Mouse (Mus musculus) testis, adult 2 months (tissue): Measurements from ENCODE around the gene Tmsb10. TPM values are rescaled to one million over a fixed set of nuclear protein-coding genes. Genes with fewer than 3 reads are reported as not detected.

Source experiments
- H3K27ac ChIP-seq: fragments of 200-500 bp; 2 replicates; pipeline ENCODE4 v1.5.1; 2012; ENCODE audit warnings: low read depth, low read length; ENCODE audit not compliant: control insufficient read depth, insufficient read depth
- H3K27me3 ChIP-seq: fragments of 200-500 bp; 2 replicates; pipeline ENCODE4 v1.6.1; 2012; ENCODE audit warnings: mild to moderate bottlenecking, low read length, moderate library complexity; ENCODE audit not compliant: control insufficient read depth, insufficient read depth
- H3K36me3 ChIP-seq: fragments of 200-500 bp; 2 replicates; pipeline ENCODE4 v1.6.1; 2012; ENCODE audit warnings: mild to moderate bottlenecking, low read length; ENCODE audit not compliant: control insufficient read depth, insufficient read depth
- H3K4me1 ChIP-seq: fragments of 200-500 bp; 2 replicates; pipeline ENCODE4 v1.6.1; 2012; ENCODE audit warnings: low read length; ENCODE audit not compliant: control insufficient read depth, insufficient read depth
- H3K4me3 ChIP-seq: fragments of 200-500 bp; 2 replicates; pipeline ENCODE4 v1.5.1; 2012; ENCODE audit warnings: low read depth, mild to moderate bottlenecking, low read length, moderate library complexity, mixed read lengths; ENCODE audit not compliant: control insufficient read depth
- CTCF ChIP-seq: fragments of 200-500 bp; IDR thresholded peaks from 2 replicates; pipeline ENCODE4 v1.5.1; 2012; ENCODE audit warnings: low read depth, mild to moderate bottlenecking, inconsistent platforms, low read length, moderate library complexity; ENCODE audit not compliant: control insufficient read depth, insufficient read depth, insufficient replicate concordance
- POLR2A ChIP-seq: fragments of 200-500 bp; IDR thresholded peaks from 2 replicates; pipeline ENCODE4 v1.6.1; 2012; ENCODE audit warnings: low read depth, mild to moderate bottlenecking, inconsistent platforms, low read length, moderate library complexity; ENCODE audit not compliant: control insufficient read depth
- polyA plus RNA-seq: library from polyadenylated mRNA; depleted of rRNA; stranded (reverse); fragments of >200 nt; gene quantifications from 2 replicates; pipeline ENCODE4 v1.2.3, GENCODE M21; 2012

Gene Tmsb10
- polyA plus RNA-seq, 1 experiment = 1,023 TPM

DNA sequence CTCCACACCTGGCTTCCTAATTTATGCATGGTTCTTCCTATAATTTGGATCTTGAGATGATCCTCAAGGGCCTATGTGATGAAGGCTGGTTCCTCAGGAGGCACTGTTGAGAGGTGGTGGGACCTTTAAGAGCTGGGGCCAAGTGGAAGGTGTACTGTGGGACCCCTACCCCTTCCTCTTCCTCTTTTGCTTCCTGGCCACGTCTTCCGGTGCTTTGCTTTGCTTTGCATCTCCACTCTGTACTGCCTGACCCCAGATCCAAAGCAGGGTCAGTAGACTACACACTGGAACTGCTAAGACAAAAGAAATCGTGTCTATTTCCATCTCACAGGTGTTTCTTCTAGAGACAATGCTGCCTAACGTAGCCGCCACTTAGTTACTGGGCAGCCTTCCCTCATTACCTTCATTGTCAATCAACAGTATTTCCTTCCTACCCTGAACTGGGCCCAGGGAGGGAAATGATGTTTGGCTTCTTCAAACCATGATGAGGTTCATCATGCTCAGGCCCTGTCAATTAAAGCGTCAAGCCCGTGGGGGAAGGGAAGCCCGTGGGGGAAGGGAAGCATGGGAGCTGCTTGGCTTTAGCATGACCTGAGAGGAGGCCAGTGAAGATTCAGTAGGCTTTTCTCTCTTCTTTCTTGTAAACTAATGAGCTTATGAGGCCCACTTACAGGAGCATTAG is 2.9 kb downstream of the Tmsb10 start:
- no peaks in the 10 kb centered on the region for H3K27me3 ChIP-seq
- 0 out of 2 replicates have a peak overlapping the region, but pooled peaks have one; percentile 5 for H3K27ac ChIP-seq
- no peaks in the 10 kb centered on the region for H3K36me3 ChIP-seq
- H3K4me1 ChIP-seq = peaks cover 15% of the 10 kb centered on the region
- TF ChIP-seq POLR2A (no peak), CTCF (no peak)
- H3K4me3 ChIP-seq = no peak overlapping the region

GRCm38 (mm10) chr6:72954786-72955185 is 3.8 kb downstream of the Tmsb10 start:
- no peak overlapping the region for H3K27ac ChIP-seq
- H3K36me3 ChIP-seq = no peaks in the 10 kb centered on the region
- peaks cover 15% of the 10 kb centered on the region for H3K4me1 ChIP-seq
- H3K4me3 ChIP-seq = no peak overlapping the region
- H3K27me3 ChIP-seq = no peaks in the 10 kb centered on the region
- TF ChIP-seq CTCF (no peak), POLR2A (no peak)

- Histone ChIP-seq H3K4me3 (no peak overlapping the region), H3K4me1 (peaks cover 8% of the 10 kb centered on the region), H3K27me3 (no peaks in the 10 kb centered on the region), H3K36me3 (no peaks in the 10 kb centered on the region), H3K27ac (no peak overlapping the region)
- TF ChIP-seq CTCF (no peak), POLR2A (no peak)
These were observed 5.6 kb downstream of the Tmsb10 start for GRCm38 (mm10) chr6:72952967-72953366.

- TF ChIP-seq POLR2A (no peak), CTCF (no peak)
- Histone ChIP-seq H3K27ac (no peak overlapping the region), H3K4me1 (peaks cover 8% of the 10 kb centered on the region), H3K4me3 (no peak overlapping the region), H3K36me3 (no peaks in the 10 kb centered on the region), H3K27me3 (no peaks in the 10 kb centered on the region)
These were observed 6.3 kb downstream of the Tmsb10 start for GRCm38 (mm10) chr6:72952221-72952620.

DNA sequence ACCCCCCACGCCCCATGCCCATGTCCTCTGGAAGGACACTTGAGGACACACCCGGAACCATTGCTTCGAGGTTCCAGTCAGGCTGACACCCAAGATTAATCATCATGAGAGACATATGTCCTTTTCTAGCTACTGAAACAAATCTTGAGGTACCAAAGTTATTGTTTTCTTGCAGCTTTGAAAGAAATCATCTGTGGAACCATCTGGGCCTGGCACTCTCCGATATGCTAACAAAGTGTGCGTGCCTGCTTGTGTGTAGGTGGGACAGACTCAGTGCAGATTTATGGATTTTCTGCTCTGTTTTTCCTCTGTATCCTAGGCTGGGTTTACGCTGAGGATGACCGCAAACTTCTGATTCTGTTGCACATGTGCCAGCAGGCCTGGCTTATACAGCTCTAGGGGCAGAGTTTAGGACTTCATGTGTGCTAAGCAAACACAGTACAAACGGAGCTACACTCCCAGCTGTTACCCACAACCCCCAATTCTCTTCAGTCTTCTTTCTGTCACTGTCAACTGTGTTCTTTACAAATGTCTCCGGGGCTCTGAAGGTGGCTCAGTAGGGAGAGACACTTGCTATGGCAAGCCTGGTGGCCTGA is 9.3 kb downstream of the Tmsb10 start:
- no peak overlapping the region for H3K27ac ChIP-seq
- H3K36me3 ChIP-seq = no peaks in the 10 kb centered on the region
- TF ChIP-seq CTCF = no peak
- no peak for TF ChIP-seq POLR2A
- H3K27me3 ChIP-seq = no peaks in the 10 kb centered on the region
- no peak overlapping the region for H3K4me3 ChIP-seq
- no peaks in the 10 kb centered on the region for H3K4me1 ChIP-seq

GRCm38 (mm10) chr6:72948392-72948791 is 10.2 kb downstream of the Tmsb10 start:
- TF ChIP-seq POLR2A = no peak
- no peaks in the 10 kb centered on the region for H3K4me1 ChIP-seq

DNA sequence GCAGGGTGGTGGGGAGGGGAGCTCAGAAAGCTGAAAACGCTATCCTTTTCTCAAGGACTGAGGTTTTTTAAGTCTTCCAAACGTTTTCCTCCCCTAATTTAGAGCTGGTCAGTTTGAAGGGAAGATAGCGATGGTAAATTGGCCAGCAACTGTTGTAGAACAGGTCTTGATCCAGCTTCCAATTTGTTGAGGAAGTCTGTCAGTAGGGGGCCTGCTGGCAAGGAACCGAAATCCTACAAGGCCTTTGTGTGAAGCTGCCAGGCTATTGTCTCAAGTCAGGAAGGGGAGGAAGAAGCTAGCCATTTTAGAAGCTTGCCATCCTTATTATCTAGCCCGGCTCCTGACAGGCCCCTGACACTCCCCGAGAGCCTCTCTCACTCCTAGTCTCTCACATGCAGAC is 10.6 kb downstream of the Tmsb10 start:
- Histone ChIP-seq H3K4me1 (no peaks in the 10 kb centered on the region), H3K4me3 (no peak overlapping the region), H3K27ac (no peak overlapping the region), H3K36me3 (no peaks in the 10 kb centered on the region), H3K27me3 (no peaks in the 10 kb centered on the region)
- TF ChIP-seq POLR2A (no peak), CTCF (no peak)

More at GRCm38 (mm10) chr6:72948392-72948791, 10.2 kb downstream of the Tmsb10 start:
- H3K4me3 ChIP-seq = no peak overlapping the region
- no peak overlapping the region for H3K27ac ChIP-seq
- no peaks in the 10 kb centered on the region for H3K36me3 ChIP-seq
- H3K27me3 ChIP-seq = no peaks in the 10 kb centered on the region
